Mouse (Mus musculus) Patski (cell line): ENCODE data around the gene Ifi47. TPM values are rescaled to one million over a fixed set of nuclear protein-coding genes. Genes with fewer than 3 reads are reported as not detected.

ENCODE experiments used
- ATAC-seq: fragments of 100-300 bp; one replicate; pipeline ENCODE4 v1.8.0; 2021
- CTCF ChIA-PET: fragments of 350-600 bp; sonication (Branson Sonifier 250); formaldehyde crosslinking; loops from one replicate; lab custom pipeline; 2022; ENCODE audit warnings: inconsistent platforms; lab: Charles Lee
- POLR2A ChIA-PET: fragments of 350-600 bp; sonication (Branson Sonifier 250); formaldehyde crosslinking; loops from one replicate; lab custom pipeline; 2022; ENCODE audit warnings: antibody characterized with exemption, inconsistent platforms; lab: Charles Lee
- DNase-seq: peaks from one replicate; pipeline ENCODE4 v3.0.0-alpha.2; 2011; ENCODE audit warnings: low read depth, low spot score
- H3K27me3 ChIP-seq: fragments of 371-371 bp; one replicate; pipeline ENCODE4 v1.5.1; 2021
- CTCF ChIP-seq: fragments of 100-300 bp; IDR thresholded peaks from one replicate; pipeline ENCODE4 v1.5.1; 2021
- in situ Hi-C: fragments of 300-500 bp; cut with MboI; formaldehyde crosslinking; loops from 3 replicates; pipeline ENCODE4 v1.11.1; 2018; ENCODE audit warnings: low pct_unique_long_range_greater_than_20kb, mixed read lengths
- polyA plus RNA-seq: library from polyadenylated mRNA; unstranded; gene quantifications from one replicate; pipeline ENCODE4 v1.2.3, GENCODE M21; 2021

Gene Ifi47
- polyA plus RNA-seq, 1 experiment from 2014 or later, result 0.81 TPM

GRCm38 (mm10) chr11:49119635-49120034 lies 43.2 kb downstream of the Ifi47 start:
- TF ChIP-seq CTCF, result no peak
- in situ Hi-C loops, result loop anchor here (10.0 kb wide), 1 partner anchor 335 kb away; no protein-coding TSS in a partner anchor
- DNase-seq (no peak), ATAC-seq (no peak)
- H3K27me3 ChIP-seq, result peaks cover 61% of the 10 kb centered on the region
- CTCF ChIA-PET, result interaction anchor here (1.0 kb wide), 1 partner anchor 345 kb away, joined by 5 read pairs; no protein-coding TSS in a partner anchor
- POLR2A ChIA-PET, result no interaction called here

DNA sequence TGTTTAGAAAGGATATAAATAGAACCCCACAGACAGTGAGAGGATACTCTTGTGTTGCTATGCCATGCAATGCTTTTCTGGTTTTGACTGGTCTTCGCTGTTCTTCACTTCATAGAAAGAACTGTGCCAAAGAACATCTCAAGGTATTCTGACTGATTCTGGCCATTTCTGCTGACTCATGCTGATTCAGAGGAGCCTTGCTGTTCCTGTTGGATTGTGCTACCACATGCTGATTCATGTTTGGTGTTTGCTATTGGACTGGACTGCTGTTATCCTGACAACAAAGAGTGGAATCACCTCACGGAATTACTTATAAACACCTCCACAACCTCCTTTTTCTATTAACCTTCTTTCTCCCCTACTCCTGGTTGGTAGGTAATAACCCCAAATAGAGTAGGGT lies 47.8 kb downstream of the Ifi47 start:
- H3K27me3 ChIP-seq, result peaks cover 44% of the 10 kb centered on the region
- ChIA-PET CTCF (no interaction called here), POLR2A (no interaction called here)
- in situ Hi-C loops, result no loop called here
- no peak for TF ChIP-seq CTCF
- DNase-seq (no peak), ATAC-seq (no peak)

DNA sequence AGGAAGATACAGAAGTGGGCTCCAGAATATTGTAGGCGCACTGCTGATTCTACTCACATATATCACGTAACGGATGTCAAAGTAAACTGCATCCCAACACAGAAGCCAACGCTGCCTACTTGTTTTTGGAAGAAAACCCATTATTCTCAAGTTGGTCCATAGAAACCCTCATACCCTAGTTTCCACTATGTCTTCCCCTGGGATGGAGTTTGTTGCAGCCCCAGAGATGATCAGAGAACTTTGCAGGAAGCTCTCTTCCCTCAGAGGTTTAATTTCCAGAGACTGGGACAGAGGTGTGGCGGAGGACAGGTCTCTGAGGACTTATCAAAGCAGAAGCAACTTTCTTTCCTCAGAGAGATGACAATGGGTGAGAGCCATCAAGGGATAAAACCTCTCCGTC lies 65.6 kb downstream of the Ifi47 start, which contains the start of gene Olfr1395:
Gene Olfr1395, plus strand, starts transcription at position 301 of the 400 bp plus-strand sequence.
- POLR2A ChIA-PET, result interaction anchor here (0.6 kb wide), 1 partner anchor 496 kb away, joined by 3 read pairs; no protein-coding TSS in a partner anchor
- in situ Hi-C loops, result no loop called here
- CTCF ChIA-PET, result interaction anchor here (1.0 kb wide), 1 partner anchor 8 kb away, joined by 3 read pairs; no protein-coding TSS in a partner anchor

More for the DNA sequence above, 65.6 kb downstream of the Ifi47 start, which contains the start of gene Olfr1395:
- ATAC-seq (no peak), DNase-seq (no peak)
- peaks cover 54% of the 10 kb centered on the region for H3K27me3 ChIP-seq
- TF ChIP-seq CTCF, result no peak

Other genes with a start within 250 kb of the Ifi47 start
- 3.4 TPM for gene Gm12184, start 249.9 kb upstream of the Ifi47 start, polyA plus RNA-seq
- gene Irgm1, start 204.9 kb upstream of the Ifi47 start, polyA plus RNA-seq, result 39.2 TPM
- gene Gm5431, start 174.4 kb upstream of the Ifi47 start, polyA plus RNA-seq, result 0.15 TPM
- gene Psme2b, start 130.4 kb upstream of the Ifi47 start, polyA plus RNA-seq, result 93.0 TPM
- 0.06 TPM for gene Olfr56, start 97.7 kb upstream of the Ifi47 start, polyA plus RNA-seq
- 0.62 TPM for gene 9930111J21Rik1, start 97.2 kb upstream of the Ifi47 start, polyA plus RNA-seq
- gene Gm12185, start 84.4 kb upstream of the Ifi47 start, polyA plus RNA-seq, result 0.68 TPM
- gene Tgtp1, start 82.4 kb upstream of the Ifi47 start, polyA plus RNA-seq, result 0.59 TPM
- 0.86 TPM for gene 9930111J21Rik2, start 25.3 kb upstream of the Ifi47 start, polyA plus RNA-seq
- 0.18 TPM for gene Tgtp2, start 12.4 kb upstream of the Ifi47 start, polyA plus RNA-seq
- not detected for gene Olfr1396, start 38.3 kb downstream of the Ifi47 start, polyA plus RNA-seq
- gene Olfr1395, start 65.7 kb downstream of the Ifi47 start, polyA plus RNA-seq, result not detected
- not detected for gene Olfr1394, start 77.8 kb downstream of the Ifi47 start, polyA plus RNA-seq
- not detected for gene Btnl9, start 110.6 kb downstream of the Ifi47 start, polyA plus RNA-seq
- gene Zfp62, start 126.7 kb downstream of the Ifi47 start, polyA plus RNA-seq, result 31.9 TPM
- gene Mgat1, start 167.6 kb downstream of the Ifi47 start, polyA plus RNA-seq, result 81.9 TPM
- gene Olfr1393, start 201.7 kb downstream of the Ifi47 start, polyA plus RNA-seq, result 0.04 TPM
- gene Olfr1392, start 208.7 kb downstream of the Ifi47 start, polyA plus RNA-seq, result 0.14 TPM
- 0.08 TPM for gene Olfr10, start 228.2 kb downstream of the Ifi47 start, polyA plus RNA-seq
- gene Olfr1391, start 246.2 kb downstream of the Ifi47 start, polyA plus RNA-seq, result not detected